ENCODE assay signal across 8 mouse cellular contexts in the genomic region with DNA sequence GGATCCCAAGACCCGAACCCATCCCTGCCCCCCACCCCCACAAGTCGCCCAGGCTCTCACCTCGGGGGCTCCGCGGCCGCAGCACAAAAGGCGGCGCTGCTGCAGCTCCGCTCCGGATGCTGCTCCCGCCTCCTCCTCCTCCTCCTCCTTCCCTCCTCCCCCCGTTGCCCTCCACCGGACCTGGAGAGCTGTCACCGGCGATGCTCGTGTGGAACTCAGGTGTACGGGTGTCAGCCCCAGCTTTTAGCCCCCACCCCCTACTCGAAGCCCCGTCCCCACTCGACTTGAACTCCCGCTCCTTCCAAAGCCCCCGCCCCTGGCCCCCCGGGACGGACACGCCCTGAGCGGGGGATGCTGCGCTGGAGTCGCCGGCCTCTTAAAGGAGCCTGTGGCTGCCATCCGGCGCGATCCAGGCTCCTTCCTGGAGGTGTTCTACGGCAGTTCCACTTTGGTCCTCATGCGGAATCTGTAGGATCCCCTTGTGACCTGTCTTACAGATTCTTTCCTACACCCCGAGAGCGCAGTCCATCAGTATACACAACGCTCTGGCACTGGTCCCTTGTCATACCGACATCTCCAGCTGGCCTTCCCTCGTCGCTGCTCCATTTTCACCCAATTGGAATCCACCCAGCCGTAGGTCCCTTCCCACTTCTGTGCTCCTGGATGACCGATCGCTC. TPM values are rescaled to one million over a fixed set of nuclear protein-coding genes. Genes with fewer than 3 reads are reported as not detected.
DNase-seq lines count a peak whose midpoint lies in the region; ATAC-seq lines count a peak whose summit lies in the region.

A gene (minus strand): TSS at position 337 of the 677 bp plus-strand sequence.

- peak within 1 kb of the TSS; percentile 75 for H3K4me2 ChIP-seq in hindbrain, embryonic 13.5 days

- H3K4me1 ChIP-seq in hindbrain, embryonic 13.5 days (replicated peaks) = peaks cover 62% of the 10 kb centered on the region

- H3K9me3 ChIP-seq in hindbrain, embryonic 13.5 days = no peaks in the 10 kb centered on the region

- peaks cover 11% of the 10 kb centered on the region for H3K36me3 ChIP-seq in hindbrain, embryonic 13.5 days

- peak; percentile 75 for DNase-seq in R1 (ENCODE audit: low read depth, low spot score)
- DNase-seq in cerebellum, postnatal 14 days = peak; percentile 89 to 92
- peak; percentile 52 to 68 for DNase-seq in frontal cortex, postnatal 25 days (ENCODE audit: low spot score in 2 of 2)
- peak; percentile 61 to 76 for DNase-seq in layer of hippocampus, postnatal 25 days (ENCODE audit: extremely low spot score in 1 of 2, low spot score in 1 of 2)
- peak; percentile 69 for DNase-seq in lung, postnatal 14 days
- peak; percentile 83 for DNase-seq in right cerebral cortex, adult 18-20 months
- peak; percentile 73 for DNase-seq in urinary bladder, postnatal 14 days (ENCODE audit: low spot score)

- H3K27me3 ChIP-seq in hindbrain, embryonic 13.5 days = no peaks in the 10 kb centered on the region

- H3K4me3 ChIP-seq in hindbrain, embryonic 13.5 days = peak within 1 kb of the TSS; percentile 71

- under 1% methylated on average over 41 of the region's 43 CpGs for WGBS in hindbrain, embryonic 13.5 days

- peak within 1 kb of the TSS; percentile 89 for H3K9ac ChIP-seq in hindbrain, embryonic 13.5 days

- peak; percentile 10 for ATAC-seq in hindbrain, embryonic 13.5 days (ENCODE audit: low FRiP score)

- peak within 1 kb of the TSS; percentile 99 for H3K27ac ChIP-seq in hindbrain, embryonic 13.5 days

RNA-seq across cellular contexts. Expression of the gene that starts here (rescaled TPM):
- 48.9 and 49.6 TPM in 2 replicates for polyA plus RNA-seq in hindbrain, embryonic 13.5 days (2015; fragmentation: Nextera tagmentation; extraction: Ambion mirVana)
- 100 to 1,000 TPM in 1 of 2 experiments, 10 to 100 TPM in 1; 94.0 to 102 TPM for total RNA-seq in layer of hippocampus, postnatal 25 days (2021)

Comparison
In these comparisons a context has a peak if more than half of its experiments do, and no peak if none do; other contexts are left out.
1. Peak in every context shown above with its lines: DNase-seq, ATAC-seq, H3K4me3 ChIP-seq and H3K27ac ChIP-seq.